Mouse (Mus musculus): ENCODE measurements around the gene Defb19.

GRCm38 (mm10) chr2:152625256-152625655 lies 45.1 kb upstream of the Defb19 start:
- TF ChIP-seq CTCF (IDR thresholded peaks at IDR 0.05; ENCODE audit: extremely low read depth, insufficient read depth, insufficient read length, insufficient replicate concordance) (no peak), POLR2A (IDR thresholded peaks at IDR 0.05; ENCODE audit: low read depth, low read length) (no peak)

Measured in spleen, adult 2 months (tissue).